Comparison of ENCODE assay signal across 12 mouse cellular contexts in the genomic region with DNA sequence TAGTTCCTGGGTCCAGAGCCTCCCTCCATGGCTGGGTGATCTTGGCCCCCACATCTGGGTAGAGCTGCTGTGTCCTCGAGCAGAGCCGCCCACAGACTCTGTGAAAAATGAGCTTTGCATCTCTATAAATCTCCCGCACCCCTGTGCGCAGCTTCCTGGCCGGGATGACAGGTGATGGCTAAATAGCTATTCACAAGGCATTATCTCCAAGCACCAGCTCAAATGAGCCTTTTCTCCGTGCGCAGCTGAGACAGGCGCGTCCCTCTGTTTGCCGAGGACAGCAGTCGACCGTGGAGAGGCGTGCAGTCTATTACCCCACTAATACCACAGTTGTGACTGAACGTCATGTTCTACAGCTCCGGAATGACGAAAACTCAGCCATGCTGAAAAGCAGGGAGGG. TPM values are rescaled to one million over a fixed set of nuclear protein-coding genes. Genes with fewer than 3 reads are reported as not detected.
DNase-seq lines count a peak whose midpoint lies in the region; ATAC-seq and TF ChIP-seq lines count a peak whose summit lies in the region.
"Had no signal": no experiment of that assay in that cellular context is flagged by ENCODE, and none has a peak within 500 bp of the region (broad histone marks: within the 10 kb centered on the region; RNA-seq: fewer than 3 reads in every experiment).

No protein-coding gene starts in this region.

- no peak for TF ChIP-seq EP300 in lung, postnatal 0 days (IDR thresholded peaks at IDR 0.05)

- H3K4me2 ChIP-seq in kidney, embryonic 15.5 days: peak overlapping the region; percentile 39
- peak overlapping the region; percentile 42 for H3K4me2 ChIP-seq in forebrain, embryonic 12.5 days
- H3K4me2 ChIP-seq in hindbrain, embryonic 16.5 days (ENCODE audit: low read length): peak overlapping the region; percentile 31
- no peak overlapping the region for H3K4me2 ChIP-seq in neural tube, embryonic 14.5 days (ENCODE audit: low read depth, low read length)
- no peak overlapping the region for H3K4me2 ChIP-seq in lung, postnatal 0 days (replicated peaks; ENCODE audit: low read depth, low read length)

- TF ChIP-seq POLR2A in kidney, adult 2 months (IDR thresholded peaks at IDR 0.05; ENCODE audit: low read depth, low read length): no peak
- no peak for TF ChIP-seq POLR2A in thymus, adult 2 months (IDR thresholded peaks at IDR 0.05; ENCODE audit: control insufficient read depth, extremely low read depth, insufficient read depth, low read length, poor library complexity)

- no peaks in the 10 kb centered on the region for H3K9me3 ChIP-seq in kidney, embryonic 15.5 days (replicated peaks)
- no peaks in the 10 kb centered on the region for H3K9me3 ChIP-seq in forebrain, embryonic 12.5 days
- no peaks in the 10 kb centered on the region for H3K9me3 ChIP-seq in hindbrain, embryonic 16.5 days (ENCODE audit: control insufficient read depth, low read length)
- H3K9me3 ChIP-seq in neural tube, embryonic 14.5 days (ENCODE audit: control insufficient read depth, low read length): no peaks in the 10 kb centered on the region
- H3K9me3 ChIP-seq in lung, postnatal 0 days (ENCODE audit: low read length): no peaks in the 10 kb centered on the region

- H3K36me3 ChIP-seq in kidney, embryonic 15.5 days: no peaks in the 10 kb centered on the region
- H3K36me3 ChIP-seq in kidney, adult 2 months (ENCODE audit: control insufficient read depth, insufficient read depth, low read length): no peaks in the 10 kb centered on the region
- no peaks in the 10 kb centered on the region for H3K36me3 ChIP-seq in forebrain, embryonic 12.5 days (replicated peaks)
- H3K36me3 ChIP-seq in hindbrain, embryonic 16.5 days (ENCODE audit: control insufficient read depth, insufficient read depth, low read length): no peaks in the 10 kb centered on the region
- H3K36me3 ChIP-seq in neural tube, embryonic 14.5 days (ENCODE audit: control insufficient read depth, insufficient read depth, low read length): no peaks in the 10 kb centered on the region
- no peaks in the 10 kb centered on the region for H3K36me3 ChIP-seq in lung, postnatal 0 days (ENCODE audit: insufficient read depth, low read length)
- no peaks in the 10 kb centered on the region for H3K36me3 ChIP-seq in thymus, adult 2 months (ENCODE audit: control insufficient read depth, insufficient read depth, low read length)

- peaks cover 11% of the 10 kb centered on the region; the same call in 1 of the 2 replicates for H3K27me3 ChIP-seq in kidney, embryonic 15.5 days
- no peaks in the 10 kb centered on the region for H3K27me3 ChIP-seq in kidney, adult 2 months (replicated peaks; ENCODE audit: control insufficient read depth, insufficient read depth, low read length)
- peaks cover 28% of the 10 kb centered on the region for H3K27me3 ChIP-seq in forebrain, embryonic 12.5 days
- 0 out of 2 replicates have a peak, but pooled peaks cover 2% of the 10 kb centered on the region for H3K27me3 ChIP-seq in hindbrain, embryonic 16.5 days (replicated peaks; ENCODE audit: control insufficient read depth, insufficient read depth, low read length)
- H3K27me3 ChIP-seq in neural tube, embryonic 14.5 days (ENCODE audit: control insufficient read depth, insufficient read depth, low read length): no peaks in the 10 kb centered on the region
- H3K27me3 ChIP-seq in lung, postnatal 0 days (replicated peaks; ENCODE audit: insufficient read depth, low read length): 0 out of 2 replicates have a peak, but pooled peaks cover 5% of the 10 kb centered on the region
- no peaks in the 10 kb centered on the region for H3K27me3 ChIP-seq in thymus, adult 2 months (ENCODE audit: control insufficient read depth, insufficient read depth, low read length)

- no peak overlapping the region for H3K9ac ChIP-seq in kidney, embryonic 15.5 days
- H3K9ac ChIP-seq in forebrain, embryonic 12.5 days: peak overlapping the region; percentile 13; the same call in 1 of the 2 replicates
- H3K9ac ChIP-seq in hindbrain, embryonic 16.5 days (ENCODE audit: low read depth, low read length): peak overlapping the region; percentile 20; the same call in 1 of the 2 replicates
- no peak overlapping the region for H3K9ac ChIP-seq in neural tube, embryonic 14.5 days (replicated peaks; ENCODE audit: low read depth, low read length)
- no peak overlapping the region for H3K9ac ChIP-seq in lung, postnatal 0 days (replicated peaks; ENCODE audit: low read depth)

- no peak for TF ChIP-seq CTCF in kidney, adult 2 months (conservative IDR thresholded peaks at IDR 0.05; ENCODE audit: insufficient read depth, insufficient read length, low read depth, low read length)
- no peak for TF ChIP-seq CTCF in lung, postnatal 0 days (IDR thresholded peaks at IDR 0.05)
- TF ChIP-seq CTCF in thymus, adult 2 months (IDR thresholded peaks at IDR 0.05; ENCODE audit: borderline replicate concordance, control insufficient read depth, extremely low read depth, insufficient read depth, low read length, poor library complexity): no peak

- peaks cover 43% of the 10 kb centered on the region for H3K4me1 ChIP-seq in kidney, embryonic 15.5 days
- H3K4me1 ChIP-seq in kidney, adult 2 months (ENCODE audit: control insufficient read depth, insufficient read depth, low read length): no peaks in the 10 kb centered on the region
- H3K4me1 ChIP-seq in forebrain, embryonic 12.5 days: peaks cover 34% of the 10 kb centered on the region
- peaks cover 7% of the 10 kb centered on the region for H3K4me1 ChIP-seq in hindbrain, embryonic 16.5 days (ENCODE audit: control insufficient read depth, insufficient read depth, low read depth, low read length)
- H3K4me1 ChIP-seq in neural tube, embryonic 14.5 days (ENCODE audit: control insufficient read depth, insufficient read depth, low read length): peaks cover 7% of the 10 kb centered on the region; the same call in 1 of the 2 replicates
- no peaks in the 10 kb centered on the region for H3K4me1 ChIP-seq in lung, postnatal 0 days (ENCODE audit: insufficient read depth, low read depth, low read length)
- H3K4me1 ChIP-seq in thymus, adult 2 months (replicated peaks; ENCODE audit: control insufficient read depth, insufficient read depth, low read length): no peaks in the 10 kb centered on the region

- no peak overlapping the region for H3K4me3 ChIP-seq in kidney, embryonic 15.5 days (replicated peaks)
- no peak overlapping the region for H3K4me3 ChIP-seq in kidney, adult 2 months (ENCODE audit: insufficient read depth, low read depth, low read length)
- no peak overlapping the region; the same call in 1 of the 2 replicates for H3K4me3 ChIP-seq in forebrain, embryonic 12.5 days (replicated peaks)
- no peak overlapping the region for H3K4me3 ChIP-seq in hindbrain, embryonic 16.5 days (ENCODE audit: low read length)
- H3K4me3 ChIP-seq in neural tube, embryonic 14.5 days (ENCODE audit: low read depth, low read length): no peak overlapping the region
- no peak overlapping the region for H3K4me3 ChIP-seq in lung, postnatal 0 days (ENCODE audit: low read depth, low read length)
- H3K4me3 ChIP-seq in thymus, adult 2 months (ENCODE audit: control insufficient read depth, insufficient read depth, low read length): no peak overlapping the region

- peak overlapping the region; percentile 71 for H3K27ac ChIP-seq in kidney, embryonic 15.5 days
- no peak overlapping the region for H3K27ac ChIP-seq in kidney, adult 2 months (ENCODE audit: insufficient read depth, low read depth, low read length)
- peak overlapping the region; percentile 47 for H3K27ac ChIP-seq in forebrain, embryonic 12.5 days
- peak overlapping the region; percentile 6; the same call in 1 of the 2 replicates for H3K27ac ChIP-seq in hindbrain, embryonic 16.5 days (ENCODE audit: low read depth, low read length)
- 0 out of 2 replicates have a peak overlapping the region, but pooled peaks have one; percentile 12 for H3K27ac ChIP-seq in neural tube, embryonic 14.5 days (ENCODE audit: low read depth, low read length)
- no peak overlapping the region for H3K27ac ChIP-seq in lung, postnatal 0 days (ENCODE audit: low read length)
- no peak overlapping the region for H3K27ac ChIP-seq in thymus, adult 2 months (ENCODE audit: control insufficient read depth, insufficient read depth, low read length)

- DNase-seq in kidney, adult 2 months: no peak
- DNase-seq in lung, postnatal 0 days (ENCODE audit: low spot score): no peak
- no peak for DNase-seq in thymus, adult 2 months
- no peak for DNase-seq in layer of hippocampus, adult 18-20 months (ENCODE audit: low spot score in 2 of 2)
- DNase-seq: layer of hippocampus, adult 9-11 months; lung, adult 2 months had no signal

- 12% methylated on average over 16 of the region's 16 CpGs for WGBS in kidney, embryonic 15.5 days
- WGBS in kidney, adult 2 months: 10% methylated on average over 16 of the region's 16 CpGs
- 5% methylated on average over 16 of the region's 16 CpGs for WGBS in forebrain, embryonic 12.5 days
- WGBS in hindbrain, embryonic 16.5 days: 10% methylated on average over 16 of the region's 16 CpGs
- WGBS in neural tube, embryonic 14.5 days: 6% methylated on average over 16 of the region's 16 CpGs
- 32% methylated on average over 16 of the region's 16 CpGs for WGBS in lung, postnatal 0 days
- 43% methylated on average over 16 of the region's 16 CpGs for WGBS in thymus, adult 2 months

- peak; percentile 90 for ATAC-seq in kidney, embryonic 15.5 days (replicated peaks; ENCODE audit: low FRiP score)
- ATAC-seq in forebrain, embryonic 12.5 days (ENCODE audit: low FRiP score): peak; percentile 77
- peak; percentile 51 for ATAC-seq in hindbrain, embryonic 16.5 days
- ATAC-seq in neural tube, embryonic 14.5 days (ENCODE audit: low read depth): peak; percentile 60; the same call in 1 of the 2 replicates
- ATAC-seq in lung, postnatal 0 days: no peak

RNA-seq across cellular contexts. Expression of gene Ntsr1, which starts 17.5 kb away (rescaled TPM):
- polyA plus RNA-seq in kidney, embryonic 15.5 days (2015; fragmentation: Nextera tagmentation; extraction: Ambion mirVana): 8.6 and 9.7 TPM in 2 replicates
- not detected in 2 replicates for polyA plus RNA-seq in kidney, adult 2 months (2012; rRNA removed)
- polyA plus RNA-seq in forebrain, embryonic 12.5 days (2016; fragmentation: Nextera tagmentation; extraction: Ambion mirVana): 0.55 and 0.67 TPM in 2 replicates
- polyA plus RNA-seq in hindbrain, embryonic 16.5 days (2015; fragmentation: Nextera tagmentation; extraction: Ambion mirVana): 3.6 and 4.1 TPM in 2 replicates
- polyA plus RNA-seq in neural tube, embryonic 14.5 days (2014; fragmentation: Nextera tagmentation; extraction: Ambion mirVana): 1.6 and 2.3 TPM in 2 replicates
- polyA plus RNA-seq in lung, postnatal 0 days (2015; fragmentation: Nextera tagmentation; extraction: Ambion mirVana): 0.05 and 0.06 TPM in 2 replicates
- polyA plus RNA-seq in thymus, adult 2 months (2012; rRNA removed): 0.19 and 0.40 TPM in 2 replicates
- 1 to 10 TPM; 2.7 to 3.5 TPM for total RNA-seq in layer of hippocampus, adult 18-20 months (2021)
- total RNA-seq: heart, adult 8-10 months had no signal
- polyA plus RNA-seq: limb, embryonic 11.5 days; lung, adult 2 months had no signal

RNA-seq across cellular contexts. Expression of gene Slco4a1, which starts 26.2 kb away (rescaled TPM):
- polyA plus RNA-seq in kidney, embryonic 15.5 days (2015; fragmentation: Nextera tagmentation; extraction: Ambion mirVana): 2.2 and 2.3 TPM in 2 replicates
- 49.4 and 64.7 TPM in 2 replicates for polyA plus RNA-seq in kidney, adult 2 months (2012; rRNA removed)
- 4.0 and 4.1 TPM in 2 replicates for polyA plus RNA-seq in forebrain, embryonic 12.5 days (2016; fragmentation: Nextera tagmentation; extraction: Ambion mirVana)
- polyA plus RNA-seq in hindbrain, embryonic 16.5 days (2015; fragmentation: Nextera tagmentation; extraction: Ambion mirVana): 2.7 and 3.0 TPM in 2 replicates
- polyA plus RNA-seq in neural tube, embryonic 14.5 days (2014; fragmentation: Nextera tagmentation; extraction: Ambion mirVana): 2.0 and 2.4 TPM in 2 replicates
- 0.20 and 0.21 TPM in 2 replicates for polyA plus RNA-seq in lung, postnatal 0 days (2015; fragmentation: Nextera tagmentation; extraction: Ambion mirVana)
- 21.2 and 22.6 TPM in 2 replicates for polyA plus RNA-seq in thymus, adult 2 months (2012; rRNA removed)
- 1 to 10 TPM; 1.3 to 1.8 TPM for total RNA-seq in layer of hippocampus, adult 18-20 months (2021)

Comparison
In these comparisons a context has a peak if more than half of its experiments do, and no peak if none do; other contexts are left out.
1. H3K27ac ChIP-seq: peak in kidney, embryonic 15.5 days (single experiment), forebrain, embryonic 12.5 days (single experiment), hindbrain, embryonic 16.5 days (single experiment) and neural tube, embryonic 14.5 days (single experiment); none in kidney, adult 2 months (single experiment), lung, postnatal 0 days (single experiment) and thymus, adult 2 months (single experiment).
2. H3K4me2 ChIP-seq: peak in kidney, embryonic 15.5 days (single experiment), forebrain, embryonic 12.5 days (single experiment) and hindbrain, embryonic 16.5 days (single experiment); none in neural tube, embryonic 14.5 days (single experiment) and lung, postnatal 0 days (single experiment).
3. H3K9ac ChIP-seq: peak in forebrain, embryonic 12.5 days (single experiment) and hindbrain, embryonic 16.5 days (single experiment); none in kidney, embryonic 15.5 days (single experiment), neural tube, embryonic 14.5 days (single experiment) and lung, postnatal 0 days (single experiment).